Mouse (Mus musculus) embryonic facial prominence, embryonic 14.5 days (tissue): Measurements from ENCODE around the gene Btbd35f30. TPM values are rescaled to one million over a fixed set of nuclear protein-coding genes. Genes with fewer than 3 reads are reported as not detected.
"Not testable (repeated sequence)": the region's sequence is repeated elsewhere in the genome, so short reads cannot be mapped to it uniquely, and the experiment has no call there.

Source experiments
- ATAC-seq: fragments of 200-750 bp; cut with Nextera tagmentation; 2 replicates; pipeline ENCODE4 v1.8.0; 2017; ENCODE audit warnings: low read depth, moderate number of reproducible peaks, moderate TSS enrichment
- DNase-seq: peaks from one replicate; pipeline ENCODE4 v3.0.0-alpha.2; 2015; ENCODE audit warnings: low spot score
- H3K27ac ChIP-seq: fragments of 300-500 bp; sonication (generic); replicated peaks from 2 replicates; pipeline ENCODE4 v1.5.1; 2014; ENCODE audit warnings: low read depth, mild to moderate bottlenecking, low read length, moderate library complexity
- H3K27me3 ChIP-seq: fragments of 300-500 bp; sonication (generic); replicated peaks from 2 replicates; pipeline ENCODE4 v1.6.1; 2014; ENCODE audit warnings: low read length; ENCODE audit not compliant: control insufficient read depth, insufficient read depth
- H3K36me3 ChIP-seq: fragments of 300-500 bp; sonication (generic); 2 replicates; pipeline ENCODE4 v1.6.1; 2014; ENCODE audit warnings: low read length, mixed read lengths; ENCODE audit not compliant: control insufficient read depth, insufficient read depth
- H3K4me1 ChIP-seq: fragments of 300-500 bp; sonication (generic); 2 replicates; pipeline ENCODE4 v1.6.1; 2014; ENCODE audit warnings: antibody characterized with exemption, low read length; ENCODE audit not compliant: control insufficient read depth, insufficient read depth
- H3K4me2 ChIP-seq: fragments of 300-500 bp; sonication (generic); 2 replicates; pipeline ENCODE4 v1.6.1; 2014; ENCODE audit warnings: low read depth, mild to moderate bottlenecking, low read length, moderate library complexity, mixed read lengths
- H3K4me3 ChIP-seq: fragments of 300-500 bp; sonication (generic); 2 replicates; pipeline ENCODE4 v1.5.1; 2014; ENCODE audit warnings: low read depth, mild to moderate bottlenecking, low read length
- H3K9ac ChIP-seq: fragments of 300-500 bp; sonication (generic); 2 replicates; pipeline ENCODE4 v1.6.1; 2014; ENCODE audit warnings: low read depth, mild to moderate bottlenecking, low read length, moderate library complexity, mixed read lengths
- H3K9me3 ChIP-seq: fragments of 300-500 bp; sonication (generic); 2 replicates; pipeline ENCODE4 v1.6.1; 2016; ENCODE audit warnings: low read length; ENCODE audit not compliant: control insufficient read depth
- WGBS: fragments of 180-500 bp; shearing (Covaris S2); extraction: QIAGEN DNeasy Blood & Tissue Kit; methylation state at CpG from one replicate; pipeline ENCODE4 v1.1.7; 2014; 5-methylcytosine and 5-hydroxymethylcytosine counted together
- polyA plus RNA-seq: library from polyadenylated mRNA; unstranded; fragments of >200 nt; fragmentation: Nextera tagmentation; extraction: Ambion mirVana; gene quantifications from 2 replicates; pipeline ENCODE4 v1.2.1, GENCODE M21; 2014

Gene Btbd35f30
- not detected in 2 replicates for polyA plus RNA-seq

DNA sequence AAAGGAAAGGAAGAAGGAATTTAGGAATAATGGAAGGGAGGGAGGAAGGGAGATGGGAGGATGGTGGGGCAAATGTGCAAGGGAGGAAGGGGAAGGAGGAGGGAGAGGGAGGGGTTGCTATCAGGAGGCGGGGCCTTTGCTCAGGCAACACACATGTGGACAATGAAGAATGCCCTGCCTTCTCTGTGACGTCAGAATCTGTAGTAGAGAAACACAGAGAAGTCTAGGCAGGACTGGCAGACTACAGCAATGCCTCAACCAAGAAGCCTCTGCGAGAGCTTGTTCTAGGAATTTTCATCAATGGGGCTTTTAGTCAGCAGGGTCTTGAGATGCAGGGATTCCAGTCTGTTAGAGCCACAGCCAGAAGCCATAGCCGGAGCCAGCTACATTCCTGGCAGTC lies at the start of gene Btbd35f30:
Gene Btbd35f30 (plus strand): TSS at position 301 of the 400 bp plus-strand sequence.
- not testable (repeated sequence) for H3K4me1 ChIP-seq, H3K9me3 ChIP-seq, H3K9ac ChIP-seq, H3K27ac ChIP-seq, H3K36me3 ChIP-seq, ATAC-seq, DNase-seq, H3K27me3 ChIP-seq, H3K4me2 ChIP-seq, H3K4me3 ChIP-seq
- no CpG with 5 or more reads among the region's 4 CpGs for WGBS

DNA sequence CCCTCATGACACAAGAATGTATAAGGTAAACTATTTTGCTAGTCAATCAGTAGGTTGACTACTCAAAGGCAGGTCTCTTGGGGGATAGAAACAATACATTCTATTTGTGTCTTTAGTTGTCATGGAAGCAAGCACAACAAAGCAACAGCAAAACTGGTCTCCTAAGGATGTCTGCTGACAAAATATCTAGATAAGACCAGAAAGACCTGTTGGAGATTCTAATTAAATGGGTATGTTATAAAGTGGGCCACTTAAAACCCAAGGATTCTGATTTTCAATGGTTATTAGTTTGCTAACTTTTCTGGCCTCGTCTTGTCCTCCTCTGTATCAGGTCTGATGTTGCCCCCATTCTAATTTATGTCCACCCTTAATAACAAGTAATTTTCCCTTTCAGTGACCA lies 47.0 kb downstream of the Btbd35f30 start, which contains the start of gene Gm21789:
Gene Gm21789 (plus strand): TSS at position 301 of the 400 bp plus-strand sequence.
- not testable (repeated sequence) for H3K27me3 ChIP-seq, ATAC-seq, H3K4me1 ChIP-seq, H3K9me3 ChIP-seq, H3K4me3 ChIP-seq, H3K36me3 ChIP-seq, H3K4me2 ChIP-seq, H3K9ac ChIP-seq, DNase-seq, H3K27ac ChIP-seq
- no CpG with 5 or more reads among the region's 1 CpGs for WGBS

Other genes with a start within 250 kb of the Btbd35f30 start
- gene Gm5926, start 243.9 kb upstream of the Btbd35f30 start, polyA plus RNA-seq = not detected in 2 replicates
- not detected in 2 replicates for gene Btbd35f21, start 168.5 kb upstream of the Btbd35f30 start, polyA plus RNA-seq
- not detected in 2 replicates for gene Gm21789, start 47.1 kb downstream of the Btbd35f30 start, polyA plus RNA-seq
- gene Btbd35f5, start 79.3 kb downstream of the Btbd35f30 start, polyA plus RNA-seq = not detected in 2 replicates